Mouse (Mus musculus) A20 (cell line): ENCODE results near the gene Tkt.
A peak's percentile ranks its signal among the peaks of the same experiment; 100 is the strongest.
"Not testable (repeated sequence)": the region's sequence is repeated elsewhere in the genome, so short reads cannot be mapped to it uniquely, and the experiment has no call there.

Experiments
- DNase-seq: peaks from one replicate; pipeline ENCODE4 v3.0.0-alpha.2; 2011; ENCODE audit warnings: low read depth, low spot score

Gene Tkt

DNA sequence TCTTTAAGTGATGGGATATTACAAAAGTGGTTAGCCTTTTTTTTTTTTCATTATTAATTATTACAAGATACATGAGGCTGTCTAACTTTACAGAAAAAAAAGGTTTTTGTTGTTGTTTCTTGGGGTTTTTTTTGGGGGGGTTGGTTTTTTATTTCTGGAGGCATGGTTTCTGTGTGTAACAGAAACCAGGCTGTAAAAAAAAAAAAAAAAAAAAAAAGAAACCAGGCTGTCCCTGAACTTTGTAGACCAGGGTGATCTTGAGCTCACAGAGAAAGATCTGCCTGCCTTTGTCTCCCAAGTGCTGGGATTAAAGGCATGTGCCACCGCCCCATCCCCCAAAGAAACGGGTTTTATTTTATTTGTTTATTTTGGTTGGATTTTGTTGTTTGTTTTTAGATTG is 3.8 kb downstream of the Tkt start:
- DNase-seq = no peak

GRCm38 (mm10) chr14:30553185-30553584 is 5.0 kb downstream of the Tkt start:
- DNase-seq = no peak

- no peak for DNase-seq
Observed at GRCm38 (mm10) chr14:30556651-30557050, 8.5 kb downstream of the Tkt start.

DNA sequence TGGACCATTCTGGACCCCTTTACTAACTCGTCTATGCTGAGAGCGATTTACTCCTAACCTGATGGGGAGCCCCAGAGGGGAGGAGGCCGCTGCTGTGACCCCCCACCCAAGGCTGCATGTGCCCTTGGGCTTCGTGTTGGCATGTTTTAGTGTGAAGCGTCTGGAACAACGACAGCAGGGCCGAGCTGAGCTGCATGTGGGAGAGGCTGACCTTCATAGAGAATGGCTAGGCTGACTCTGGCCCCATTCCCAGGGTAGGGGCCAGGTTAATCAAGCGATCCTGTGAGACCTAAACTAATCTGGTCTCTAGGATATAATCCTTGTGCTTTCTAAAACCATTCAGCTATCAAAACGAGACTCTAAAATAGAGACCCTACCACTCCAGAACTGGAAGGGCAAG is 9.6 kb downstream of the Tkt start:
- no peak for DNase-seq

GRCm38 (mm10) chr14:30559321-30559850 is 11.2 kb downstream of the Tkt start:
- no peak for DNase-seq

GRCm38 (mm10) chr14:30560803-30561389 is 12.7 kb downstream of the Tkt start:
- DNase-seq = no peak

DNA sequence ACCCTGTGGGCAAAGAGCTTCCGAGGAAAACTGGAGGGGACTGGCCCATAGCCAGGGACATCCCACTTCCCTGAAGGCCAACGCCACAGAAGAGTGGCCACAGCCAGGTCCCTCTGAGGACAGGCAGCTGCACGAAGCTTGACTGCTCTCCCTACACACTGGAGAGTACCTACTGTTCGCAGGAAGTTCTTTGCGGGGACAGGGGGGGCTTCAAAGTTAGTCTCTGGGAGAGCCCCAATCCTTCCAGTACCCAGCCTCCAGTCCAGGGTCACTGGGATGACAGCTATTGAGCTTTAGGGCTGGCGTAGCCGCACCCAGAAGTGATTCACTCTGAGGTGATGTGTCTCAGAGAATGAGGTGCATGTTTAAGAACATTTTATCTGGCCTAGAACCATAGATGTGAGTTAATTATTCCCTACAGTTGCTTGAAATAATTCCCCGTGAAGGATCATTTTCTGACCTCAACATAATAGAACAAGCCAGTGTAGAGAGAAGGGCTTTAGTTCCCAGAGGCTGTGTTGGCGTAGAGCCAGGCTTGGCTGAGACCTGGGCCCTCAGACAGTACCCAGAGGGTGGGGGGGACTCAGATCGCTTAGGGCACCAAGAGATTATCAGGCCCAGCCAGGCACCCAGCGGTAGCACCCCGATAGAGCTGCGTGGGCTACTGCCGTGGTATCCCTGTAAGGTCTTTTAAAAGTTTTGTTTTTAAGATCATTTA is 13.5 kb downstream of the Tkt start:
- DNase-seq = no peak

DNA sequence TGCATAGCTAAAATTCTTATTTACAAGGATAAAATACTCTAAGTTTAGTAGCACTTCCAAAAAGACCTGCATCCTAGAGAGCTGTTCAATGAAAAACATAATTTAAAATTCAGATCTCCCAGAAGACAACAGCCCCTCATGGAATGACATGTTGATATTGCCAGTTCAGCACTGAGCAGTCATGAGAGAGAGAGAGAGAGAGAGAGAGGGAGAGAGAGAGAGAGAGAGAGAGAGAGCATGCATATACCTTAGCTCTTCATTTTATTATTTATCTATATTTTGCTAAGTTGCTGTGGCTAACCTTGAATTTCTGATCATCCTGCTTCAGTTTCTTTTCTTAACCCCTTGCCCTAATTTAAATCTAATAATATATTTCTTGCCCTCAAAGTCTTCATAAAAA is 14.2 kb downstream of the Tkt start:
- DNase-seq = no peak

DNA sequence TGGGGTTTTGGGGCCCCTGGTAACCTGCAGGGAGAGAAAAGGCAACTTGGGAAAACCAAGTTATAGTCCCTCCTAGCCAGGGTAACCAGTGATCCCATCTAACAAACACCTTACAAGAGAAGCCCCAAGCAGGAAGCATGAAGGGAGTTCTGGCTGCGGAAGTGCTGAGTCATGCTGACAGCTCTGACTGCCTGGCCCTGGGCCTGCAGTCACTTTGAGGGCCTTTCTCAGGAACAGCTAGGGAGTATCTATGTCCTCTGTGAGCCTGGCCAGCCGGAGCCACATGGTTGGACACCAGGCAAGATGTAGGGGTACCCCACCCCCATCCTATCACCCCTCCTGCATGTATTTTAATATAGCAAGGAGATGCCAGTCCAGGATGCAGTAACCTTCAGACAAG is 16.3 kb downstream of the Tkt start:
- DNase-seq = no peak

- no peak for DNase-seq
Observed at GRCm38 (mm10) chr14:30566317-30566716, 18.2 kb downstream of the Tkt start.

- DNase-seq = no peak
Observed at GRCm38 (mm10) chr14:30568016-30568415, 19.9 kb downstream of the Tkt start.

DNA sequence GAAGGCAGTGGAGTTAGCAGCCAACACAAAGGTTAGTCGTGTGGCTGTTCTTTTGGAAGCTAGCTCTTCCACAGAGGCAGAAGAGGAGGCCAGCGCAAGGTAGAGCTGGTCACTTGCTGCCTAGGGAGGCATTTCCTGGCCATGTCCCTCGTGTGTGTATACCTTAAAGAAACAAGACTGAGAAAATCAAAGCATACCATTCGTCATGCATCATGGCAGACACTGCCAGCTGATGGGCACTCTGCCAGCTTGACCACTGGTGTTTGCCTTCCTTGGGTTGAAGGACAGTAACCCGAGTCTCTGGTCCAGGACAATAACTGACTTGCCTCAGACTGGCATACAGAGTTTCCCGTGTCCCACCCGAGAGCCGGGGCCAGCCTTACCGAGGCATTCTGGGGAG is 22.1 kb downstream of the Tkt start:
- DNase-seq = no peak

- no peak for DNase-seq
Observed at GRCm38 (mm10) chr14:30572253-30572652, 24.1 kb downstream of the Tkt start.

DNA sequence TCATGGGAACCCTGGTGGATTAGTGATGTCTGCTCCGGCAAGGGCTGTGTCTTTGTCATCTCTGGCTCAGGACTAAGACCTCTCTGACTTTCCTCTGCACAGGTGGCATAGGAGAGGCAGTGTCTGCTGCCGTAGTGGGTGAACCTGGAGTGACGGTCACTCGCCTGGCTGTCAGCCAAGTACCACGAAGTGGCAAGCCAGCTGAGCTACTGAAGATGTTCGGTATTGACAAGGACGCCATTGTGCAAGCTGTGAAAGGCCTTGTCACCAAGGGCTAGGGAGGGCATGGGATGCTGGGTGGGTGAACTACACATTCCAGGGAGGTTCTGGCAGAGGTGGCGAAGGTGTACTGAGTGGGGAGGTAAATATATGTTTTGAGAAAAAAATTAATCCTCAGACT is 25.1 kb downstream of the Tkt start:
- no peak for DNase-seq

DNA sequence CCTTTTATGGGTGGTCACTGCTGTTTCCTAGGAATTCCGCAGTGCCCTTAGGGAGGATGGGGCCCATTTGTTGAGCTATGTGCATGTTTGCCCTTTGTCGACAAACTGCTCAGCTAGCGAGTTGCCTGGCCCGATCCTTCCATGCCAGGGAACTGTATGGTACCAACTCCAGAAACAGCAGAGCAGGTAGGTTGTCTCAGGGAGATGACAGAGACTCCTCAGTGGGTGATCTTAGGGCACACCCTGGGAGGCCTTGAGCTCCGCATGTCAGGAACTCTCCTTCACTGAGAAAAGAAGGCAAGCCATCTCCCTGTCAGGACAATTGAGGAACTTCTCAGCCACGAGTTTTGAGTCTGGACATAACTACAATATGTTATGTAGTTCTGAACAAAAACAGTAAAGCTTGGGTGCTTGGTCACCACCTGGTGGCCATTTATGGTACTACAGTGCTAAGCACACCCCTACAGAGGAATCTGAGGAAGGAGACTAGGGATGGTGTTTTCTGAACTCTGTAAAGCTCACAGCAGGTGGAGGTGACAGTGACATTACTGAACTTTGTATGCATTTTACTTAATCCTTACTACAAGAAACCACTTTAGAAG is 25.9 kb downstream of the Tkt start:
- DNase-seq = peak; percentile 72

GRCm38 (mm10) chr14:30575791-30576190 is 27.6 kb downstream of the Tkt start:
- DNase-seq = no peak

DNA sequence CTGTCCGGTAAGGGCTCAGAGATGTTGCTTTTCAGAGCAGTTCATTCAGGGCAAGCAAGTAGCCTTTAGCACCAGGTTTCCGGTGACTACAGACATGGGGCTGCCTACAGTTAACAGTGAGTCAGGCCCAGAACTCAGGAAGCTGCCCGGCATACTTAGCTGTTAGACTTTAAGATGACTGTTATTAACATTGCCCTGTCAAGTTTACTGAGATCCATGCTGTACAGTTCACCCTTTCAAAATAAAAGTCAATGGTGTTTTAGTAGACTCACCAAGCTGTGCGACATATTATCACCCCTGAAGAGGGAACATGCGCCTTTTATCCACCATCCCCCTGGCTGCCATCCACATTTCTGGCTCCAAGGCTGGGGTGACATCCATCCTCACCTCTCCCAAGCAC is 28.1 kb downstream of the Tkt start:
- no peak for DNase-seq

DNA sequence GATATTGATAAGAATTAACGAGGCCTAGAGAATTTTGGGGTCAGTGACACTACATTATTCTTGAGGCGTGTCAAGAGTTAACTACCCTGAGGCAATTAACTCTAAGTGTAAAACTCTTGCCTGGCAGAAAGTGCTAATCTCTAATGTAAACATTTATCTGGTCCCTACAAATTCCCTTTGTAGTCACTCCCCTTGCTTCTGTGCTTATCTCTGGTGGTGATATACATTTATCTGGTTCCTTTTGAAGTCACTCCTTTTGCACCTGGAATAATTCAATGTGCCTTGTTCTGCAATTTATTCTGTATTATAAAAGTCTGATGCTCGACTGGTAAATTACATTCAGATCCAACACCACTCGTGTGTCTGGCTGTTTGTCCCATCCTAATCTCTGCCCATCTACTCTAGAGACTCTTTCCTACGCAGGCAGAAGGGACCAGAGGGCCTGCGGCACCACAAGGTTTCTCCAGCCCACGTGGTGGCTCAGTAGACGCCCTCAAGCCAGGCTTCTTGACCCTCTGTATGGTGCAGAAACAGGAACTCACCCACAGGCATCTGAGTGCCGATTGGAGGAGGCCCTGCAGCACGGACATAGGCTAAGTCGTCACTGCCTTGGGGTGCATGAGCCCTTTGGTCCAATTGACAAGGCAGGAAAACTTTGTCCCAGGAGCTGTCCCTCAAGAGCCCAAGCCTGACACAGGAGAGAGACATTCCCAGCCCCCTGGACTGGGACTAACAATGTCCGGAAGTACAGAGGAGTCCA is 29.3 kb downstream of the Tkt start:
- not testable (repeated sequence) for DNase-seq

DNA sequence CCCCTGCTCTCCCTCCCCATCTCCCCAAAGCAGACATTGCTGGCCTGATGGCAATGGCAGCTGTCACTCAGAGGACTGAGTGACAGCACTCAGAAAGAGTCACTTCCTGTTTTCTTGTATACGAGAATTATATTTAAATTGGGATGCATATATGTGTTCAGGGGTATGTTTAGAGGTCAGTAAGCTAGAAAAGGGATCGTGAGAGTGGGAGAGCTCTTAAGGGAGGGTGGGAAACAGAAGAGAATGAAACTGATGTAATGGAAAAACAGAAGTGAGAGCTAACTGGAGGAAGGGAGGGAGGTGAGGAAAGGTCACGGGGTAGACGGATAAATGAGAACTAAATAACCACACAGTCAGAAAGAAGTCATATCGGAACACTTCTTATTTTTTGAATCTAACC is 31.0 kb downstream of the Tkt start:
- peak; percentile 77 for DNase-seq

DNA sequence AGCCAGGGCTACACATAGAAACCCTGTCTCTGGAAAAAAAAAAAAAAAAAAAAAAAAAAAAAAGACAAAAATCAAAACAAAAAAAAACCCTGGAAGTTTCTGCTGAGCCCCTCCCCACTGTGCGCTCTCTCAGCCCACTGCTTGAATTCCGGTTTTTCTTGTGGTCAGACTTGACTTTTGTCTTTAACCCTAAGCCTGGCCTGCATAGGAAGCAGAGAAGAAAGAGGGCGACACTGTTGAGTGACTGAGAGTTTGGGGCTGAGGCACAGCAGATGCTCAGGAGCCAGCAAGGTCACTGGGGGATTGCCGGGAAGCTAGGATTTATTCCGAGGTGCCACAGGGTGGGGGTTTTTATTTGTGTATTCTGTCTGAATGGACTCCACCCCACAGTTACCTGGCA is 31.7 kb downstream of the Tkt start:
- no peak for DNase-seq

DNA sequence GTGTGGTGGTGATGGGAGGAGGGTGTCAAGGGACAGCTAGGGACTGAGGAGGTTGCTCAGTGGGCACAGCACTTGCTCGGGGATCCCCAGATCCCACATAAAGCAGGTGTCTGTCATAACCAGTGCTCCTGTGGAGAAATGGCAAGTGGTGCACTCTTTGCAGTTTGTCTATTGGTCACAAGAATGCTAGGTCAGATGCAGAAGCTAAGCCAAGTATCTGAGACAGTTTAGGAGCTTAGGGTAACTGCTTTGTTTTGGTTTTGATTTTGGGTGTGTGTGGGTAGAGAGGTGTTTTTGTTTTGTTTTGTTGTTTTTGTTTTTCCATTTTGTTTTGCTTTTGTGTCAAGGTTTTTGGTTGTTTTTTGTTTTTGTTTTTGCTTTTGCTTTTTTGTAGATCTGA is 33.1 kb downstream of the Tkt start:
- no peak for DNase-seq

- DNase-seq = no peak
Observed at GRCm38 (mm10) chr14:30584077-30584476, 35.9 kb downstream of the Tkt start.
